Mouse (Mus musculus) lung, postnatal 0 days (tissue): ENCODE results near the gene Tbc1d8b.

Experiments used
- CTCF ChIP-seq: IDR thresholded peaks from 2 replicates; pipeline ENCODE4 v1.5.1; 2016; ENCODE audit warnings: antibody characterized with exemption, mild to moderate bottlenecking
- EP300 ChIP-seq: IDR thresholded peaks from 2 replicates; pipeline ENCODE4 v1.6.1; 2016; ENCODE audit warnings: antibody characterized with exemption, mild to moderate bottlenecking, control low read depth

GRCm38 (mm10) chrX:139684775-139685695, at the start of gene Tbc1d8b:
- TF ChIP-seq CTCF = peak; percentile 20
- TF ChIP-seq EP300 = no peak
